15 mouse cellular contexts compared by ENCODE assay signal in the genomic region with DNA sequence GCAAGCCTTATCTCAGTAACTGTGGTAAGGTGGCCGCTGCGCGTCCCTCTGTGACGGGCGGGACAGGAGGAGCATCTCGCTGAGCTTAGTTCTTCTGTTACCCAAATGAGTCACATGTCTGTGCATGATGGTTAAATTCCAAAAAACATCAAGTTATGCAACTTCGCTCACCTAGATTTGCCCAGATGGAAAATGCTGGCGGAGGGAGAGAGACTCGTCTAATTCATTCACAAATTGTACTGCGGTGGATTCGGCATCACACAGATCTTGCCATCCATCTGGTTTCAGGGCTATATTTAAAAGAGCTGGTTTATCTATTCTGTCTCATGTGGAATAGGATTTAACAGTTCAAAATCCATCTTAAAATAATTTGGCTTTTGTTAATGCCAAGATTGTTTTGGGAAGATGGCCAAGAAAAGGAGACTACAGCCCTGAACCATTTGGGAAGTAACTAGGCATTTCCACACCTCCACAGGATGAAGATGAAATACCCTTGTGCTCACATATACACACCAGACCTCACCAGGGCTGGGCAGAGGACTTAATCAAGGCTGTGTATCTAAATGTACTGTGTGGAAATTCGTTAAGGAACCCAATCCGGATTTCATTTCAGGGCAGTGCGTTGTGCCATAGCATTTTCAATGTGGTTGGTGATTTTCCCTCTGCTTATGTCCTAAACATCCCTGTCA.
DNase-seq lines count a peak whose midpoint lies in the region; ATAC-seq and TF ChIP-seq lines count a peak whose summit lies in the region.
"Had no signal": no experiment of that assay in that cellular context is flagged by ENCODE, and none has a peak within 500 bp of the region (broad histone marks: within the 10 kb centered on the region; RNA-seq: fewer than 3 reads in every experiment).

No protein-coding gene starts in this region.

- no peak overlapping the region for H3K4me3 ChIP-seq in forebrain, embryonic 14.5 days (ENCODE audit: low read depth, low read length)
- no peak overlapping the region for H3K4me3 ChIP-seq in forebrain, embryonic 11.5 days (ENCODE audit: low read depth, low read length)
- no peak overlapping the region for H3K4me3 ChIP-seq in forebrain, postnatal 0 days (ENCODE audit: low read depth, low read length)
- H3K4me3 ChIP-seq: embryonic facial prominence, embryonic 12.5 days; gastrocnemius, adult 2 months had no signal

- H3K27ac ChIP-seq in forebrain, embryonic 14.5 days (ENCODE audit: low read depth, low read length) = no peak overlapping the region
- H3K27ac ChIP-seq in forebrain, embryonic 11.5 days (ENCODE audit: low read depth, low read length) = no peak overlapping the region
- H3K27ac ChIP-seq in forebrain, postnatal 0 days (ENCODE audit: low read depth, low read length) = peak overlapping the region; percentile 36; the same call in 1 of the 2 replicates
- H3K27ac ChIP-seq: embryonic facial prominence, embryonic 12.5 days; gastrocnemius, adult 2 months had no signal

- H3K9me3 ChIP-seq in forebrain, embryonic 14.5 days (replicated peaks; ENCODE audit: control insufficient read depth, low read length) = no peaks in the 10 kb centered on the region
- H3K9me3 ChIP-seq in forebrain, embryonic 11.5 days (ENCODE audit: control insufficient read depth, low read length) = no peaks in the 10 kb centered on the region; the same call in 1 of the 2 replicates
- H3K9me3 ChIP-seq in forebrain, postnatal 0 days (ENCODE audit: low read length) = no peaks in the 10 kb centered on the region

- no peak for TF ChIP-seq CTCF in forebrain, postnatal 0 days (IDR thresholded peaks at IDR 0.05; ENCODE audit: low read depth)

- no peaks in the 10 kb centered on the region for H3K27me3 ChIP-seq in forebrain, embryonic 14.5 days (replicated peaks; ENCODE audit: control insufficient read depth, insufficient read depth, low read length)
- no peaks in the 10 kb centered on the region for H3K27me3 ChIP-seq in forebrain, embryonic 11.5 days (ENCODE audit: control insufficient read depth, insufficient read depth, low read length)
- no peaks in the 10 kb centered on the region for H3K27me3 ChIP-seq in forebrain, postnatal 0 days (ENCODE audit: insufficient read depth, low read length)
- H3K27me3 ChIP-seq: embryonic facial prominence, embryonic 12.5 days had no signal

- no peak overlapping the region for H3K4me2 ChIP-seq in forebrain, embryonic 14.5 days (ENCODE audit: low read length)
- no peak overlapping the region for H3K4me2 ChIP-seq in forebrain, embryonic 11.5 days (ENCODE audit: low read depth, low read length, severe bottlenecking)
- 0 out of 2 replicates have a peak overlapping the region, but pooled peaks have one; percentile 8 for H3K4me2 ChIP-seq in forebrain, postnatal 0 days (ENCODE audit: low read depth)
- H3K4me2 ChIP-seq: embryonic facial prominence, embryonic 12.5 days; lung, embryonic 14.5 days had no signal

- H3K9ac ChIP-seq in forebrain, embryonic 14.5 days (ENCODE audit: low read length) = no peak overlapping the region
- H3K9ac ChIP-seq in forebrain, embryonic 11.5 days (ENCODE audit: low read length) = no peak overlapping the region
- H3K9ac ChIP-seq in forebrain, postnatal 0 days = no peak overlapping the region
- H3K9ac ChIP-seq: embryonic facial prominence, embryonic 12.5 days; lung, embryonic 14.5 days had no signal

- ATAC-seq in forebrain, embryonic 14.5 days = peak; percentile 78; the same call in 1 of the 2 replicates
- no peak for ATAC-seq in forebrain, embryonic 11.5 days (replicated peaks; ENCODE audit: low FRiP score)
- peak; percentile 88 for ATAC-seq in forebrain, postnatal 0 days
- ATAC-seq: hindbrain, embryonic 16.5 days had no signal

- H3K36me3 ChIP-seq in forebrain, embryonic 14.5 days (ENCODE audit: control insufficient read depth, insufficient read depth, low read length) = 0 out of 2 replicates have a peak, but pooled peaks cover 2% of the 10 kb centered on the region
- no peaks in the 10 kb centered on the region for H3K36me3 ChIP-seq in forebrain, embryonic 11.5 days (ENCODE audit: control insufficient read depth, insufficient read depth, low read length)
- no peaks in the 10 kb centered on the region for H3K36me3 ChIP-seq in forebrain, postnatal 0 days (ENCODE audit: insufficient read depth)
- H3K36me3 ChIP-seq: embryonic facial prominence, embryonic 12.5 days; G1E had no signal

- no peaks in the 10 kb centered on the region for H3K4me1 ChIP-seq in forebrain, embryonic 14.5 days (ENCODE audit: control insufficient read depth, insufficient read depth, low read length)
- 0 out of 2 replicates have a peak, but pooled peaks cover 2% of the 10 kb centered on the region for H3K4me1 ChIP-seq in forebrain, embryonic 11.5 days (replicated peaks; ENCODE audit: control insufficient read depth, insufficient read depth, low read length)
- H3K4me1 ChIP-seq in forebrain, postnatal 0 days (ENCODE audit: insufficient read depth) = no peaks in the 10 kb centered on the region
- H3K4me1 ChIP-seq: embryonic facial prominence, embryonic 12.5 days had no signal

- WGBS in forebrain, embryonic 14.5 days = 82% methylated on average over 14 of the region's 14 CpGs
- WGBS in forebrain, embryonic 11.5 days = 96% methylated on average over 14 of the region's 14 CpGs
- 65% methylated on average over 14 of the region's 14 CpGs for WGBS in forebrain, postnatal 0 days

- peak; percentile 60 for DNase-seq in forebrain, embryonic 14.5 days (ENCODE audit: low spot score)
- DNase-seq in forebrain, embryonic 11.5 days (ENCODE audit: low spot score) = no peak
- DNase-seq in brain, embryonic 18.5 days (ENCODE audit: low read depth, low spot score) = peak; percentile 47
- DNase-seq in forebrain, postnatal 0 days = peak; percentile 72
- peak; percentile 84 to 86 for DNase-seq in left cerebral cortex, adult 9 months (ENCODE audit: low spot score in 2 of 2)
- no peak for DNase-seq in adrenal gland, adult (ENCODE audit: inconsistent age in 2 of 2, low spot score in 1 of 2)
- no peak for DNase-seq in adipocyte (ENCODE audit: low spot score)
- DNase-seq in T-cell, adult 2 months (ENCODE audit: low spot score) = no peak
- DNase-seq: gastrocnemius, adult 2 months; kidney, adult 9 months; lung, embryonic 14.5 days; thymus, postnatal 36 days had no signal

Comparison
In these comparisons a context has a peak if more than half of its experiments do, and no peak if none do; other contexts are left out.
1. DNase-seq: peak in forebrain, embryonic 14.5 days (single experiment), brain, embryonic 18.5 days (single experiment), forebrain, postnatal 0 days (single experiment) and left cerebral cortex, adult 9 months (2 of 2); none in forebrain, embryonic 11.5 days (single experiment), adrenal gland, adult (0 of 2), adipocyte (single experiment) and T-cell, adult 2 months (single experiment).